Mouse (Mus musculus) hindbrain, embryonic 13.5 days (tissue): ENCODE data around the gene H2-M5. TPM values are rescaled to one million over a fixed set of nuclear protein-coding genes. Genes with fewer than 3 reads are reported as not detected.
"Not testable (repeated sequence)": the region's sequence is repeated elsewhere in the genome, so short reads cannot be mapped to it uniquely, and the experiment has no call there.

Source experiments
- ATAC-seq: fragments of 200-750 bp; cut with Nextera tagmentation; 2 replicates; pipeline ENCODE4 v1.8.0; 2017; ENCODE audit warnings: moderate TSS enrichment; ENCODE audit not compliant: low FRiP score
- H3K27ac ChIP-seq: fragments of 300-500 bp; sonication (generic); 2 replicates; pipeline ENCODE4 v1.5.1; 2015; ENCODE audit warnings: inconsistent platforms, mild to moderate bottlenecking, moderate library complexity
- H3K27me3 ChIP-seq: fragments of 300-500 bp; sonication (generic); 2 replicates; pipeline ENCODE4 v1.6.1; 2015; ENCODE audit warnings: mild to moderate bottlenecking, inconsistent platforms
- H3K36me3 ChIP-seq: fragments of 300-500 bp; sonication (generic); 2 replicates; pipeline ENCODE4 v1.6.1; 2015; ENCODE audit warnings: mild to moderate bottlenecking, inconsistent platforms
- H3K4me1 ChIP-seq: fragments of 300-500 bp; sonication (generic); replicated peaks from 2 replicates; pipeline ENCODE4 v1.6.1; 2015; ENCODE audit warnings: inconsistent platforms
- H3K4me2 ChIP-seq: fragments of 300-500 bp; sonication (generic); 2 replicates; pipeline ENCODE4 v1.6.1; 2015; ENCODE audit warnings: inconsistent platforms, mild to moderate bottlenecking, moderate library complexity
- H3K4me3 ChIP-seq: fragments of 300-500 bp; sonication (generic); 2 replicates; pipeline ENCODE4 v1.5.1; 2015; ENCODE audit warnings: mild to moderate bottlenecking, inconsistent platforms
- H3K9ac ChIP-seq: fragments of 300-500 bp; sonication (generic); 2 replicates; pipeline ENCODE4 v1.6.1; 2015; ENCODE audit warnings: mild to moderate bottlenecking, inconsistent platforms
- H3K9me3 ChIP-seq: fragments of 300-500 bp; sonication (generic); 2 replicates; pipeline ENCODE4 v1.6.1; 2016; ENCODE audit warnings: inconsistent platforms
- WGBS: fragments of 180-500 bp; shearing (Covaris S2); methylation state at CpG from one replicate; pipeline ENCODE4 v1.1.7; 2015; 5-methylcytosine and 5-hydroxymethylcytosine counted together
- polyA plus RNA-seq: library from polyadenylated mRNA; unstranded; fragments of >200 nt; fragmentation: Nextera tagmentation; extraction: Ambion mirVana; gene quantifications from 2 replicates; pipeline ENCODE4 v1.2.1, GENCODE M21; 2015

Gene H2-M5
- polyA plus RNA-seq, 1 experiment from 2014 or later = 2.8 TPM

DNA sequence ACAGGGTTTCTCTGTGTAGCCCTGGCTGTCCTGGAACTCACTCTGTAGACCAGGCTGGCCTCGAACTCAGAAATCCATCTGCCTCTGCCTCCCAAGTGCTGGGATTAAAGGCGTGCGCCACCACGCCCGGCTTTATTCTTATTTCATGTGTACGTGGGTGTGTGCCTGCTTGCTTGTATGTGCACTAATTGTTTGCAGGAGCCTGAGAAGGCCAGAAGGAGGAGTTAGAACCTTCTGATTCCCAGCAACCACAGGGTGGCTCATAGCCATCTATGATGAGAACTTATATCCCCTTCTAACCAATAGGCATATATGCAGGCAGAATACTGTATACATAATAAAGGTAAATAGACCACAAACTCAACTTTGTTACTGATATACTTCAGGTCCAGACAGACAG, 1.3 kb upstream of the H2-M5 start:
- not testable (repeated sequence) for H3K9ac ChIP-seq, H3K36me3 ChIP-seq, H3K4me2 ChIP-seq, H3K4me1 ChIP-seq, H3K27ac ChIP-seq, ATAC-seq, H3K4me3 ChIP-seq, H3K9me3 ChIP-seq
- 93% methylated on average over 6 of the region's 6 CpGs for WGBS
- H3K27me3 ChIP-seq = peaks cover 36% of the 10 kb centered on the region

DNA sequence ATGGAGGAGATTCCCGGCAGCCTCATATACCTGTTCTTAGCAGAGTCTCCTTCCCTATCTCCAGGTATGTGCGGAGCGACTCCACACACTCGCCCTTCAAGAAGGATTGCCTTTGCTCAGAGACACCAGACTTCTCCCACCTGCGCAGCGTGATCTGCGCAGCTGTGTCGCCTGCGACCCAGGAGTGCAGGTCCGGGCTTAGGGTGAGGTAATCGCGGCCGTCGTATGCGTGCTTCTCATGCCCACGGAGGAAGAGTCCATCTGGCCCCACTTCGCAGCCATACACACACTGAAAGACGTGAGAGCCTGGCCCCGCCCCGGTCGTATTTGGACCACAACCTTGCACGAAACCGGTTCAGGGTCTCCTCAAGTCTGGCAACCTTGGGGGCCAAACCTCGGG, 862 bp downstream of the H2-M5 start:
- H3K27me3 ChIP-seq = peaks cover 39% of the 10 kb centered on the region
- no peaks in the 10 kb centered on the region; the same call in 1 of the 2 replicates for H3K4me1 ChIP-seq
- H3K4me2 ChIP-seq = peak overlapping the region; percentile 32
- H3K36me3 ChIP-seq = no peaks in the 10 kb centered on the region
- WGBS = 5% methylated on average over 24 of the region's 24 CpGs
- peak overlapping the region; percentile 18 for H3K4me3 ChIP-seq
- ATAC-seq = peak; percentile 39; the same call in 1 of the 2 replicates
- H3K27ac ChIP-seq = no peak overlapping the region
- H3K9me3 ChIP-seq = no peaks in the 10 kb centered on the region
- peak overlapping the region; percentile 56; the same call in 1 of the 2 replicates for H3K9ac ChIP-seq

DNA sequence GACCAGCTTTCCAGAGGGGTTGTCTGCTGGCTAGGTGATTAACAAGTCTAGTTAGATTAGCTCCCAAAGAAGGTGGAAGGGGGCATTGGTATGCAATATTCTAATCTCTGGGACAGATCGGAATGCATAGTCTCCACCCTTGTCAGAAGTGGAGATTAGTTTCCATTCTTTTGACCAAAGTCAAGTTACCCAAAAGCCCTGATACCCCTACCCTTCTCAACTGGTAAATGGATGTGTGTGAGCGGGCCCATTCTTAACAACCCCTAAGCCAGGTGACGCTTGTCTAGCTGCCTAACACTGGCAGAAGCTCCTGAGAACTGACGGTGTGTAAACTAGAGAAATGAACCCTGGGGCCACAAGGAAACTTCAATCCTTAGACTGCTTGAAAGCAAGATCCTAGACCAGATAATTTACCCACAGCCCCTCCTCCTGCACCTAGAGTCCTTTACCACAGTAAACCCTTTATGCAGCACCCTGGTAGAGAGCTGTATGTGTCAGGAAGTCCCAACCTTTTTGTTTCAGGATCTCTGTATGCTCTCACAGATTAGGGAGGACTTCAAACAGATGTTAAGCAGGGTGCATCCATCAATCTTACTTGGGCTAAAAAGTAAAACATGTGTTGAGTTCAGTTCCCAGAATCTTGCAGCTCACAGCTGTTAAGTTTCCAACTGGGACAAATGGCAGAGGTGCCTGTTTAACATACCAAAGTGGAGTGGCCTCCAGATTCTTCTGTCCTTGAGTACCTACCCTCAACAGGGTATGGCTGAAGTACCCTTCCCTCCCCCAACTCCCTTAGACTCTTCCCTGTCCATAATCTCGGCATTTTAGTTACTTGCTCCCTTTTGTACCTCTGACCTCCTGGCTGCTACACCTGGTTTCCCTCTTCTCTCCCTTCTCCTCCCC, 6.8 kb downstream of the H2-M5 start:
- Histone ChIP-seq H3K4me3 (no peak overlapping the region), H3K4me1 (peaks cover 3% of the 10 kb centered on the region; the same call in 1 of the 2 replicates), H3K27me3 (peaks cover 24% of the 10 kb centered on the region), H3K27ac (no peak overlapping the region), H3K4me2 (no peak overlapping the region), H3K9me3 (no peaks in the 10 kb centered on the region), H3K9ac (no peak overlapping the region), H3K36me3 (no peaks in the 10 kb centered on the region)
- ATAC-seq = no peak
- 47% methylated on average over 5 of the region's 5 CpGs for WGBS

DNA sequence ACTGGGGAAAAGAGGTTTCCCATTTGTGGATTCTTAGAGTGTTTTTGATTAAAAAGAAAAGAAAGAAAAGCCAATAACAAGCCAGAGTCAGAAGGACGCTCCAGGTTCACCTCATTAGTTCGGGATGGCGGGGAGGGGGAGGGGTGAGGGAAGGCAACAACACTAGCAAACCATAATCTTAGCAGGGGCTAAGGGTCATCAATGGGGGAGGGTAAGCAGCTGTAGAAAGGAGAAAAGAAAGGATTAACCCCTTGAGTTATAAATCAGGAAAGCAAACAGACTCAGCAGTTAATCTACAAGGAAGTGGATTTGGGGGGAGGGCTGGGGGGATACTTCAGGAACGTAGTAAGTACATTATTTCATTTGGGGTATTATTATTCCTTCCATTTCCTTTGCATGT, 7.5 kb downstream of the H2-M5 start:
- no peak for ATAC-seq
- no peak overlapping the region for H3K9ac ChIP-seq
- WGBS = 17% methylated on average over 4 of the region's 4 CpGs
- H3K27ac ChIP-seq = no peak overlapping the region
- H3K4me1 ChIP-seq = peaks cover 3% of the 10 kb centered on the region; the same call in 1 of the 2 replicates
- H3K4me3 ChIP-seq = no peak overlapping the region
- no peaks in the 10 kb centered on the region for H3K9me3 ChIP-seq
- no peak overlapping the region for H3K4me2 ChIP-seq
- peaks cover 18% of the 10 kb centered on the region for H3K27me3 ChIP-seq
- H3K36me3 ChIP-seq = no peaks in the 10 kb centered on the region

DNA sequence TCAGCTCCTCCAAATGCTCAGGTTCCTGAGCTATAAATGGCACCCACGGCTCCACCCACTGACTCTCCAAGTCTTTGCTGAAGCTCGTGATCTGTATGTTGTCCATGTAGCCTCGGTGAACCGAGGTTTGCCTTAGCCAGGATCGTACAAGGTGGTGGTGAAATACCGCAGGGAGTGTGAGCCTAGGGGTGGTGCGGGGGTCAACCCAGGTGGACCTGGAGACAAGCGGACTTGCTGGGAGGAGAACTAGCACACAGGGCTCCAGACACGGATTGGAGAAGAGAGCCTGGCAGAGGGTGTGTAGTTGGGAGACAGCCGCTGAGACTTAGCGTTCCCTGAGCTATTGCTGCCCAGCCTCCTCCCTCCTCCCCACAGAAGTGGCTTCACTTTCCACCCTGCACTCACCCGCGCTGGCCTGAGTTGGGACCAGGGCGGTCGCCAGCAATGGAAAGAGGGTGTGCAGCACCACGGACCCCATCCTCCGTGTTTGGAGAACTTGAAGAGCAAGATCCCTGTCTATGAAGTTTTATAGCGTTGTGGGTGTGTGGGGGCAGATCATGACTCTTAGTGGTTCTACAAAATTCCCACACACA, 8.0 kb downstream of the H2-M5 start, which contains the start of gene 2410137M14Rik:
2410137M14Rik (minus strand) TSS at position 17 of the 593 bp plus-strand sequence.
- Histone ChIP-seq H3K4me2 (0 out of 2 replicates have a peak within 1 kb of the TSS, but pooled peaks have one; percentile 15), H3K9me3 (no peaks in the 10 kb centered on the region), H3K27me3 (peaks cover 18% of the 10 kb centered on the region), H3K4me3 (no peak within 1 kb of the TSS), H3K4me1 (peaks cover 3% of the 10 kb centered on the region; the same call in 1 of the 2 replicates), H3K9ac (no peak within 1 kb of the TSS), H3K36me3 (no peaks in the 10 kb centered on the region), H3K27ac (no peak within 1 kb of the TSS)
- WGBS = 20% methylated on average over 18 of the region's 18 CpGs
- ATAC-seq = 0 out of 2 replicates have a peak, but pooled peaks have one; percentile 49

DNA sequence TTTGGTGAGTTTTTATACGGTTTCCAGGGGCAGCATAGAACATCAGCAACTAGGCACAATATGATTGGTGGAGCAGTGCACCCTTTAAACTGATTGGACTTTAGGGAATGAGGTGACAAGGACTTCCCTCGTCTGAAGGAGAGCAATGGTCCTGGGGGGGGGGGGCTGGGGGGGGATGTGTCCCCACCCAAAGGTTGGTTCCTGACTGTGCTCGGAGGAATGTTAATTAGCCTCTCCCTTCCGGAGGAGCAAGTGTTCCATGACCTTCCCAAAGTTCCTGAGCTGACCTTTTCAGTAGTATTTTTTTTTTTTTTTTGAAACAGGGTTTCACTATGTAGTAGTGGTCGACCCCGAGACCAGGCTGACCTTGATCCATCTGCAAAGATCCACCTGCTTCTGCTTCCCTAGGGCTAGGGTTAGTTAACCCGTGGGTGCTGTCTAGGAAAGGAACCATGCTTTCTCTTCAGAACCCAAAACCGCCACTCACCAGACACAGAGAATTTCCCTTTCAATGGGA, 16.0 kb downstream of the H2-M5 start:
- Histone ChIP-seq H3K27ac (no peak overlapping the region), H3K4me2 (no peak overlapping the region), H3K36me3 (no peaks in the 10 kb centered on the region), H3K27me3 (no peaks in the 10 kb centered on the region), H3K4me3 (no peak overlapping the region), H3K4me1 (no peaks in the 10 kb centered on the region), H3K9me3 (no peaks in the 10 kb centered on the region), H3K9ac (no peak overlapping the region)
- WGBS = 79% methylated on average over 8 of the region's 8 CpGs
- no peak for ATAC-seq

DNA sequence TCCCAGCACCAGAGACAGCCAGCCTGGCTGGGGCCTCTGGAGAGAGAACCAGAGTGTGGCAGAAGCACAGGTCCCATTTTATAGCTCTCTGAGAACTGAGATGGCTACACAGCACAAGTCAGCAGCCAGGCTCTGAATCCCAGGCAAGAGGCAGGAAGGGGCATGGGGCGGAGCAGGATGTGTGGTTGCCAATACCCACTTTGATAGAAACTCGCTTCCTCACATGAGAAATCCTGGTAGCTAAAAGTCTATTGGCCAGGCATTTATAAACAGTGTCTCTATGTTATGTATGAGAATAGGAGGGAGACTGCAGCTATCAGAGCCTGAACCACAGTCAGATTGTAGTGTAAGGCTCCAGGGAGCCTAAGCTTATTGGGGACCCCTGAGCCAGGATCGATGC, 16.5 kb downstream of the H2-M5 start:
- 81% methylated on average over 3 of the region's 3 CpGs for WGBS
- no peak for ATAC-seq
- no peaks in the 10 kb centered on the region for H3K27me3 ChIP-seq

DNA sequence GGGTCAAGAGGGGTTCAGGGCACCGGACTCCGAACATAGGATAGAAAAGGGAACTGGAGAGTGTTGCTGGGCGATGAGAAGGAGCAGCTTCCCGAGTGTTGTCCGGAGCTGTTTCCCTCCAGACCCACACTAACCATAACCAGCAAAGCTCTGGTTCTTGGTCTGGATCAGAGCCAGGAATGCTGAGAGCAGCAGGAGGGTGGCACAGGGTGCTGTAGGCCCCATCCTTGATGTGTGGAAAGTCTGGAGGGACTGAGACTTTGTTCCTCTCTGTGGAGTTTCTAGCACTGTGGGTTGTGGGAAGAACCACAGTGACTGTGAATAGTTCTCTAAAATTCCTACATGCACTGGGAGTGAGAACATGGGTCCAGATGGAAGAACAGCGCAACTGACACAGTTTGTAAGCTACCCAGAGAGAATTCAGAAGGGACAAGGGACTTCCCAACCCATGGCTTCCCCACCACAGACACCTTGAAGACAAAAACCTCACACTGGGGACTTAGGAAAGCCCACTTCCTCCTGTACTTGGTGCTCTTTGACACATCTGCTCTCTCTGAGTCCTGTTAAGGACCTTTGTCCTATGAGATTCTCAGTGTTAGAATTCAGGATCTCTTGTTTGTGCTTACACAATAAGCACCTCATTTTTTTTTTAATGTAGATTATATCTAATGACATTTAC, 18.0 kb downstream of the H2-M5 start:
- no peak overlapping the region for H3K9ac ChIP-seq
- H3K4me2 ChIP-seq = no peak overlapping the region
- no peak overlapping the region for H3K4me3 ChIP-seq
- ATAC-seq = no peak
- H3K27ac ChIP-seq = no peak overlapping the region
- no peaks in the 10 kb centered on the region for H3K4me1 ChIP-seq
- no peaks in the 10 kb centered on the region for H3K36me3 ChIP-seq
- H3K27me3 ChIP-seq = no peaks in the 10 kb centered on the region
- WGBS = 92% methylated on average over 6 of the region's 6 CpGs
- H3K9me3 ChIP-seq = no peaks in the 10 kb centered on the region

More for the DNA sequence above, 16.5 kb downstream of the H2-M5 start:
- Histone ChIP-seq H3K4me1 (no peaks in the 10 kb centered on the region), H3K4me2 (no peak overlapping the region), H3K4me3 (no peak overlapping the region), H3K9ac (no peak overlapping the region), H3K27ac (no peak overlapping the region), H3K36me3 (no peaks in the 10 kb centered on the region), H3K9me3 (no peaks in the 10 kb centered on the region)

DNA sequence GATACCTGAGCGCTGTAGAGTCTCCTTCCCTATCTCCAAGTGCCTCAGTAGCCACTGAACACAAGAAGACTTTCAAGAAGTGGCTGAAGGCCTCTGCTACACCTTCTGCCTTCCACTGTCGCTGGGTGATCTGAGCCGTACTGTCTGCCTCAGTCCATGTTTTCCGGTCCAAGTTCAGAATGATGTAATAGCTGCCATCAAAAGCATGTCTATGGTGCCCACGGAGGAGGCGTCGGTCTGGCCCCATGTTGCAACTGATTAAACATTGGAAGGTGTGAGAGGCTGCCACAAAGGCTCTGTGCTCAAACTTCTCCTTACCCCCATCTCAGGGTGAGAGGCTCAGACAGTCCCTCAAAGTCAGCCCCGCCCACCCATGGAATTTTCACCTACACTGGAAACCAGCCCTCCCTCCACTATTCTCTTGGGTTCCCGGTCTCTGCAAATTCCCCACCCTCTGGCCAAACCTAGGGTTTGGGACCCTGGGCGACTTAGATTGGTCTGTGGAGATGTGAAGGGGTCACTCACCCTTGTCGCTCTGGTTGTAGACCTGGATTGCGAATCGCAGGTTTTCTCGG, 18.9 kb downstream of the H2-M5 start:
- no peak for ATAC-seq
- WGBS = 85% methylated on average over 14 of the region's 14 CpGs

DNA sequence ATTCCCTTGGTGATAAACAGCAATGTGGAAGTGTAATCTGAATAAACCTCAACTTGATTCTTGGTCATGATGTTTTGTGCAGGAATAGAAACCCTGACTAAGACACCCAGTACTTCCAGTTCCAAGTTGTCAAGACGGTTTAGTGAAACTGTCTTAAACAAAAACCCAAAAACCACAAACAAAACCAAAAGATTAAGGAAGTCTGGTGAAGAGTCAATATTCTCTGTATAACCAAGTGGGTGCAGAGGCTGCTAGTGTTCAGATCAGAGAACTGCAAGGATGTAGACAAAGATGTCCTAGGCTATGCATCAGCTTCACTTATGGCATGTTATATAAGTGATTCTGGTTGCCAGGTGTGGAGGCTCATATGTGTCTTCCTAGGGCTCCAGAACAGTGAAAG, 22.5 kb downstream of the H2-M5 start:
- H3K9me3 ChIP-seq = no peaks in the 10 kb centered on the region
- H3K27me3 ChIP-seq = no peaks in the 10 kb centered on the region
- H3K4me3 ChIP-seq = no peak overlapping the region
- no peaks in the 10 kb centered on the region for H3K4me1 ChIP-seq
- no peak overlapping the region for H3K4me2 ChIP-seq
- H3K27ac ChIP-seq = no peak overlapping the region
- no peaks in the 10 kb centered on the region for H3K36me3 ChIP-seq
- no peak for ATAC-seq
- 83% methylated on average over 1 of the region's 1 CpGs for WGBS
- H3K9ac ChIP-seq = no peak overlapping the region

More for the DNA sequence above, 18.9 kb downstream of the H2-M5 start:
- Histone ChIP-seq H3K4me2 (no peak overlapping the region), H3K27ac (no peak overlapping the region), H3K27me3 (no peaks in the 10 kb centered on the region), H3K4me3 (no peak overlapping the region), H3K9me3 (no peaks in the 10 kb centered on the region), H3K4me1 (no peaks in the 10 kb centered on the region), H3K36me3 (no peaks in the 10 kb centered on the region), H3K9ac (no peak overlapping the region)

DNA sequence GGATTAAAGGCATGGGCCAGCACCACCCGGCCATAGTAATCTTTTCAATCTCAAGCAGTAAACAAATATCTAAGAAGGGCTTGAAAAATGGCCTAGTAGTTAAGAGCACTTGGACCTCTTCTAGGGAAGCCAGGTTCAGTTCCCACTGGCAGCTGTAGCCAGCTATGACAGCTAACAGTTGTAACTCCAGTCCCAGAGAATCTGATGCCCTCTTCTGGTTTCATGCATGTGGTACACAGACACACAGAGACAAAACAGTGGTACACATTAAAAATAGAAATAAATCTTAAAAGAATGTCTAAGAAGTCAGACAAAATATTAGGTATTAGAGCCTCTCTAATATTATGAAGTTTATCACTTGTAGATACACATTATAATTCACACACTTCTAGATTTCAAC, 28.2 kb downstream of the H2-M5 start:
- peaks cover 3% of the 10 kb centered on the region; the same call in 1 of the 2 replicates for H3K36me3 ChIP-seq
- H3K27me3 ChIP-seq = no peaks in the 10 kb centered on the region
- H3K4me1 ChIP-seq = peaks cover 23% of the 10 kb centered on the region
- no peak overlapping the region for H3K9ac ChIP-seq
- H3K27ac ChIP-seq = no peak overlapping the region
- ATAC-seq = no peak
- no peak overlapping the region for H3K4me2 ChIP-seq
- no peaks in the 10 kb centered on the region for H3K9me3 ChIP-seq
- WGBS = 80% methylated on average over 1 of the region's 1 CpGs
- H3K4me3 ChIP-seq = no peak overlapping the region
